Mouse (Mus musculus) embryo, embryonic 11 days (tissue): ENCODE measurements at regions not wholly inside any gene's neighbourhood (a gene's known extent, or its start where the extent isn't known, plus 50 kb on each side); places are given as distances from the start of the nearest gene placed in this dataset.
A peak's percentile ranks its signal among the peaks of the same experiment; 100 is the strongest.

Source experiments
- DNase-seq: peaks from one replicate; pipeline ENCODE4 v3.0.0-alpha.2; 2015

GRCm38 (mm10) chr2:99726501-99726900 lies 1059.4 kb upstream of the Gm10800 start:
- DNase-seq = no peak

GRCm38 (mm10) chr2:99702171-99702981 lies 1035.3 kb upstream of the Gm10800 start:
- DNase-seq = peak; percentile 3

- DNase-seq = no peak
Measured at GRCm38 (mm10) chr2:99692713-99693112, 1025.6 kb upstream of the Gm10800 start.
